Mouse (Mus musculus) cerebellum, postnatal 36 days (tissue): ENCODE measurements around the gene Ccdc97.

ENCODE experiments used
- DNase-seq, 2 experiments: peaks; one replicate each; pipeline ENCODE4 v3.0.0; 2021 to 2022; ENCODE audit warnings: mixed read lengths in 2 of 2

Gene Ccdc97

GRCm38 (mm10) chr7:25719761-25720610, 1.1 kb upstream of the Ccdc97 start:
- DNase-seq: peak; percentile 77 to 85

GRCm38 (mm10) chr7:25717478-25717877, 1.4 kb downstream of the Ccdc97 start:
- no peak for DNase-seq

- DNase-seq: no peak
These were observed 3.1 kb downstream of the Ccdc97 start for GRCm38 (mm10) chr7:25715731-25716271.

GRCm38 (mm10) chr7:25714581-25714980, 4.3 kb downstream of the Ccdc97 start:
- DNase-seq: no peak

- DNase-seq: no peak
These were observed 6.1 kb downstream of the Ccdc97 start for GRCm38 (mm10) chr7:25712801-25713200.

GRCm38 (mm10) chr7:25711731-25712197, 7.1 kb downstream of the Ccdc97 start:
- peak; percentile 69 to 76 for DNase-seq

GRCm38 (mm10) chr7:25711165-25711564, 7.7 kb downstream of the Ccdc97 start:
- DNase-seq: no peak

- no peak for DNase-seq
These were observed 8.3 kb downstream of the Ccdc97 start for GRCm38 (mm10) chr7:25710519-25711130.

- no peak for DNase-seq
These were observed 8.9 kb downstream of the Ccdc97 start for GRCm38 (mm10) chr7:25709961-25710360.

GRCm38 (mm10) chr7:25707581-25708292, 11.2 kb downstream of the Ccdc97 start:
- no peak for DNase-seq

GRCm38 (mm10) chr7:25706578-25707170, 12.2 kb downstream of the Ccdc97 start:
- no peak for DNase-seq

- peak; percentile 51 to 56 for DNase-seq
These were observed 13.1 kb downstream of the Ccdc97 start for GRCm38 (mm10) chr7:25705801-25706251.

- DNase-seq: no peak
These were observed 14.0 kb downstream of the Ccdc97 start for GRCm38 (mm10) chr7:25704716-25705364.

- DNase-seq: no peak
These were observed 14.9 kb downstream of the Ccdc97 start for GRCm38 (mm10) chr7:25703793-25704494.

- no peak for DNase-seq
These were observed 16.5 kb downstream of the Ccdc97 start for GRCm38 (mm10) chr7:25702350-25702749.

GRCm38 (mm10) chr7:25700732-25701131, 18.2 kb downstream of the Ccdc97 start:
- DNase-seq: no peak

- no peak for DNase-seq
These were observed 19.0 kb downstream of the Ccdc97 start for GRCm38 (mm10) chr7:25699851-25700250.

- DNase-seq: no peak
These were observed 24.8 kb downstream of the Ccdc97 start for GRCm38 (mm10) chr7:25694104-25694503.

- no peak for DNase-seq
These were observed 28.8 kb downstream of the Ccdc97 start for GRCm38 (mm10) chr7:25690051-25690450.

GRCm38 (mm10) chr7:25689603-25690021, 29.3 kb downstream of the Ccdc97 start:
- no peak for DNase-seq
